Mouse (Mus musculus) ES-Bruce4 (cell line): ENCODE data around the gene Isca2.

Source experiments
- CTCF ChIP-seq: IDR thresholded peaks from one replicate; pipeline ENCODE4 v1.8.1; 2011; ENCODE audit warnings: low read depth, low read length
- POLR2A ChIP-seq: IDR thresholded peaks from one replicate; pipeline ENCODE4 v1.8.1; 2011; ENCODE audit warnings: low read length; ENCODE audit not compliant: insufficient read depth

DNA sequence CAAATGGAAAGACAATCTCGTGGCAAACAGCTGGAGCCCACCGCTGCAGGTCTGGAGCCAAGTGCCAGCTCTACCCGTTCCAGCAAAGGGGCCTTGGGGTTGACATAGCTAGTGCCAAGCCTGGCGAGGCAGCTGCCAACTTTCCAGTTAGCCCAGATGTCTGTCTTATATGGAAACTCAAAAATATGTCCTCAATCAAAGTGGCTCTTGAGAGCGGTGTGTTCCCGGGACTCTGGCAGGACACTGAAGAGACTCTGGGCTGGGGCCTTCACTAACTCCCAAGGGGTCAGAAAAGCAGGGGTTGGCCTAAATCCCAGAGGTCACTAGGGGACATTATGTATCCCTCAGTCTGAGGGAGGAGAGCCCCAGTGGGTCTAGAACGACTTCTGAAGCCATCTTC, 50.5 kb downstream of the Isca2 start:
- TF ChIP-seq CTCF (no peak), POLR2A (no peak)
